Mouse (Mus musculus): ENCODE measurements around the gene Sell. TPM values are rescaled to one million over a fixed set of nuclear protein-coding genes. Genes with fewer than 3 reads are reported as not detected.

Sell gene
- not detected in 2 replicates for polyA plus RNA-seq (2012)

GRCm38 (mm10) chr1:164061925-164062324 lies at the start of gene Sell:
TSS of gene Sell (plus strand) at chr1:164061982.
- TF ChIP-seq GATA1 (IDR thresholded peaks at IDR 0.05; ENCODE audit: low read length) = no peak

- TF ChIP-seq GATA1 (IDR thresholded peaks at IDR 0.05; ENCODE audit: low read length) = no peak
Observed at GRCm38 (mm10) chr1:164014616-164015015, 47.2 kb upstream of the Sell start.

GRCm38 (mm10) chr1:164018221-164018896 lies 43.4 kb upstream of the Sell start:
- TF ChIP-seq GATA1 (IDR thresholded peaks at IDR 0.05; ENCODE audit: low read length) = no peak

- no peak for TF ChIP-seq GATA1 (IDR thresholded peaks at IDR 0.05; ENCODE audit: low read length)
Observed at GRCm38 (mm10) chr1:164019789-164020188, 42.0 kb upstream of the Sell start.

- TF ChIP-seq GATA1 (IDR thresholded peaks at IDR 0.05; ENCODE audit: low read length) = no peak
Observed at GRCm38 (mm10) chr1:164025685-164026084, 36.1 kb upstream of the Sell start.

- TF ChIP-seq GATA1 (IDR thresholded peaks at IDR 0.05; ENCODE audit: low read length) = no peak
Observed at GRCm38 (mm10) chr1:164027416-164027815, 34.4 kb upstream of the Sell start.

GRCm38 (mm10) chr1:164040385-164041135 lies 21.2 kb upstream of the Sell start:
- no peak for TF ChIP-seq GATA1 (IDR thresholded peaks at IDR 0.05; ENCODE audit: low read length)

GRCm38 (mm10) chr1:164043549-164043948 lies 18.2 kb upstream of the Sell start:
- TF ChIP-seq GATA1 (IDR thresholded peaks at IDR 0.05; ENCODE audit: low read length) = no peak

DNA sequence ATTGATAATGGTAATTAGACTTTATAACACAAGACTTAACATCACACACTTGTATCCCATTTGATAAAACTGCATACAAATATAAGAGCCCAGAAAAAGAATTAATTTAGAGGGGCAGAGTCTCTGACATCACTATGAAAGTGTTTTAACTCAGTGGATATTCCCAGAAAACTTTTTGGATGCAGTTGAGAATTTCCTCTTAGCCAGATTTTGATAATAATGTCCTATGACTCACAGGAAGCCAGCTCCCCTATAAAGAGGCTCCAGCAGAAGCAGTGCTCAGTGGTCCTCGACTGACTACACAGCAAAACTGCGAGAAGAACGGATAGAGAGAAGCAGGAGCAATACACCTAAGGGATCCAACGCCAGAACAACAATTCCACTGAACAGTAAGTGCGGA lies 13.8 kb upstream of the Sell start, which contains the start of gene Sele:
Gene Sele, plus strand, starts transcription at position 301 of the 400 bp plus-strand sequence.
- TF ChIP-seq GATA1 (IDR thresholded peaks at IDR 0.05; ENCODE audit: low read length) = no peak

DNA sequence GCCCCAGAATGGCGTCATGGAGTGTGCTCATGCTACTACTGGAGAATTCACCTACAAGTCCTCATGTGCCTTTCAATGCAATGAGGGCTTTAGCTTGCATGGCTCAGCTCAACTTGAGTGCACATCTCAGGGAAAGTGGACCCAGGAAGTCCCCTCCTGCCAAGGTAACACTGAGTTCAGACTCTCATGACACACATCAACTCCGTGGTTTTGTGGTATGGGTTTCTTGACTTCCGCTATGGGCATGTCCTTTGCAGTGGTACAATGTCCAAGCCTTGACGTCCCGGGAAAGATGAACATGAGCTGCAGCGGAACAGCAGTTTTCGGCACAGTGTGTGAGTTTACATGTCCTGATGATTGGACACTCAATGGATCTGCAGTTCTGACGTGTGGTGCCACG lies 8.2 kb upstream of the Sell start:
- no peak for TF ChIP-seq GATA1 (IDR thresholded peaks at IDR 0.05; ENCODE audit: low read length)

DNA sequence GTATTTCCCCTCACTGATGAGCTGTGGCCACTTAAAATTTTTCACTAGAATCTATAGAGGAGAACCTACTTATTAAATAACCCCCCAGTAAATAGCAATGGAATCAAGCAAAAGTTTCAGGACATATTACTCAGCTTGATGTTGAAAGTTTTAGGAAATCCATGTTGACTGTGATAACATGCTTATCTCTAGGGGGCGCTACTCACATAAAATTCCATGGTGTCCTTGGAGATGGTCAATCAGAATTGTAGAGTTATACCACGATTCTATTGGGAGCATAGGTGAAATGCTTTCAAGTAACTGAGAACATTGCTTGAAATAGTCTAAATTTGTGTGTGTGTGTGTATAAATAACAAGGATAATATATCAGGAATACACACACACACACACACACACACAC lies 7.0 kb upstream of the Sell start:
- TF ChIP-seq GATA1 (IDR thresholded peaks at IDR 0.05; ENCODE audit: low read length) = no peak

- no peak for TF ChIP-seq GATA1 (IDR thresholded peaks at IDR 0.05; ENCODE audit: low read length)
Observed at GRCm38 (mm10) chr1:164060071-164060470, 1.7 kb upstream of the Sell start.

- TF ChIP-seq GATA1 (IDR thresholded peaks at IDR 0.05; ENCODE audit: low read length) = no peak
Observed at GRCm38 (mm10) chr1:164061278-164061677, 504 bp upstream of the Sell start.

DNA sequence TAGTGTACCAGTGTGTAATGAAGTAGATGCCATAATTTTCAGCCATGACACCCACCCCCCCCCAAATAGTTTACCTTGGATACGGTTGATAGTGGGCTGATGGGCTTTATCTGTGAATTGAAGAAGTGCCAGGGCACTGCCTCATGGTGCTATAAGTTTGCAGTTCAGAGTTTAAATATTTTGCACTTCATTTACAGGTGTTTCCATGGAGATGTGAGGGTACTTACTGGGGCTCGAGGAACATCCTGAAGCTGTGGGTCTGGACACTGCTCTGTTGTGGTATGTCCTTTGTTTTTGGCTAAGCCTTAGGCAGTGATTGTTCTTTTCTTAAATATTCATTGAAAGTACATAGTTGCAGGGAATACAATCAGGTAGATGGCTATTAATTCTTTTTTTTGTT lies 1.1 kb downstream of the Sell start:
- TF ChIP-seq GATA1 (IDR thresholded peaks at IDR 0.05; ENCODE audit: low read length) = no peak

GRCm38 (mm10) chr1:164063745-164064144 lies 2.0 kb downstream of the Sell start:
- no peak for TF ChIP-seq GATA1 (IDR thresholded peaks at IDR 0.05; ENCODE audit: low read length)

DNA sequence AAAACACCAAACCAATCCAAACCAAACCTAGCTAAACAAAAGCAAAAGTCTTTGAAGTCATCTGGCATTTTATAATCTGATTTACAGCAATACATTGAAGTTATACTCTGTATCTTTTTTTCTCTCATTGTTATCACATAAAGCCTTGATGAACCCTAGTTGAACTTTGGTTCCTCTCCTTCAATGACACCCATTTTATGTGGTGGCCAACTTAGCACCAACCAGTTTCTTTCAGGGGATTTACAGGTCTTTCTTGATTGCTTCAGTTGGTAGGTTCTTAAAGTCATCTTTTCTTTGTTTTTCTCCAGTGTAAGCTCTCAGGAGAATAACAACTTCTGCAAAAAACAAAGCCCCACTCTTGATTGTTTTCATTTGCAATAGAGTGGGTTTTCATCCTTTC lies 7.5 kb downstream of the Sell start:
- no peak for TF ChIP-seq GATA1 (IDR thresholded peaks at IDR 0.05; ENCODE audit: low read length)

DNA sequence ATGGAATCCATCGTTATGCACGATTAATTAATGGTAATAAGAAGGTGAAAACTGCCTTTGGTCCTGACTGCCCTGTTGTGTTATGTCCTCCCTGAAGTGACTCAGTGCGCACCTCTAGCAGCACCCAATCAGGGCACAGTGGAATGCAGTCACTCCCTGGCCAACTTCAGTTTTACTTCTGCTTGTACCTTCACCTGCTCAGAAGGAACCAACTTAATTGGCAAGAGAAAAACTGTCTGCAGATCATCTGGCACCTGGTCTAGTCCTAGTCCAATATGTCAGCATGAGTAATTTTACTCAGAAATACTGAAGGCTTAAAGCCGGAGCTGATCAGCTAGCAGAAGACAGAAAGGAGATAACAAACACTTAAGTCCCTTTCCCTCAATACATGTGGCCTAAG lies 8.7 kb downstream of the Sell start:
- no peak for TF ChIP-seq GATA1 (IDR thresholded peaks at IDR 0.05; ENCODE audit: low read length)
